Mouse (Mus musculus) heart, adult 2 months (tissue): ENCODE measurements around the gene Pard3.

Source experiments
- CTCF ChIP-seq: fragments of 200-600 bp; IDR thresholded peaks from 2 replicates; pipeline ENCODE4 v1.8.1; 2022; ENCODE audit warnings: antibody characterized with exemption, mild to moderate bottlenecking, moderate library complexity
- POLR2A ChIP-seq: fragments of 200-500 bp; IDR thresholded peaks from 2 replicates; pipeline ENCODE4 v1.6.1; 2011; ENCODE audit warnings: mild to moderate bottlenecking, low read depth, low read length, control low read depth; ENCODE audit not compliant: insufficient read depth

DNA sequence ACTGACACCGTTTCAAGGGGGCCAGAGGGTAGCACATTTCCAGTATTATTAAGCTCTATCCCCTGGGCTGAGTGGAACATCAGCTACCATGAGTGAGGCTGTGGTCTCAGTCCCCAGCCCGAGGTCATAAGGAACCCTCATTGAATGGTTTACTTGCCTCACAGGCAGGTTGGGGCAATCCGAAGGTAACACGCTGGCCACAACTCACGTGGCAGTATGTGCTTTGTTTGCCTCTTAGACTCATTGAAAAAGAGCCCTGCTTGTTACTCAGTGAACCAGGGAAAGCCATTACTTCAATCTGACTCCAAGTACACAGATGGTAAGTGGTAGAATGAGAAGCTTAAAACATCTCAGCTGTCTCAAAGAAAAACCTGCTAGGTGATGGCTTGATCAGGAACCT lies 236.8 kb downstream of the Pard3 start:
- no peak for TF ChIP-seq CTCF
- TF ChIP-seq POLR2A: no peak
